Mouse (Mus musculus) left cerebral cortex, adult 11 months (tissue): ENCODE measurements around the gene Gmip.

ENCODE experiments used
- DNase-seq: peaks from one replicate; pipeline ENCODE4 v3.0.0; 2022; ENCODE audit warnings: low spot score

The Gmip gene

DNA sequence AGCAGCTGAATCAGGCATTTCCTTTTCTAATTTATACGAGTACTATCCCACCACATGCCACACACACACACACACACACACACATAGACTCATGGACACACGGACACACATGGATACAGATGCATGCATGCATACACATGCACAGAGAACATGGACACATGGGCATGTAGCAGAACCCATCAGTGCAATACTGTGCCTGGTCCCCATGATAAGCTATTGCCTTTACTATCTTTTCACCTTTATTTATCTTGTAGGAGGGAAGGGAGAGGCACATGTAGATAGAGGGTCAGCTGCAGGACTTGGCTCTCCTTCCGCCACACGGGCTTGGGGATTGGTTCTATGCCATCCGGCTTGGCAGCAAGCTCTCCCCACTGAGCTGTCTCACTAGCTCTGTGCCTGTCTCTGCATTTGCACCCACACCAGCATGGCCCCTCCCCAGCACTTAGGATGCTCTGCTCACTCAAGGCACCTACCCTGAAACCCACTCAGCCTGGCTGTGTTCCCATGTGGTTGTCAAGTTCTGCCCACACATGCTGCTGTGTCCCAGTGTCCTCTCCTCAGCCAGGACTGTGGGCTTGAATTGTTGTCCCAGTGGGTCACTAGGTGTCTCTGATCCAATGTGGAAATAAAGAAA lies 55.0 kb downstream of the Gmip start:
- no peak for DNase-seq

DNA sequence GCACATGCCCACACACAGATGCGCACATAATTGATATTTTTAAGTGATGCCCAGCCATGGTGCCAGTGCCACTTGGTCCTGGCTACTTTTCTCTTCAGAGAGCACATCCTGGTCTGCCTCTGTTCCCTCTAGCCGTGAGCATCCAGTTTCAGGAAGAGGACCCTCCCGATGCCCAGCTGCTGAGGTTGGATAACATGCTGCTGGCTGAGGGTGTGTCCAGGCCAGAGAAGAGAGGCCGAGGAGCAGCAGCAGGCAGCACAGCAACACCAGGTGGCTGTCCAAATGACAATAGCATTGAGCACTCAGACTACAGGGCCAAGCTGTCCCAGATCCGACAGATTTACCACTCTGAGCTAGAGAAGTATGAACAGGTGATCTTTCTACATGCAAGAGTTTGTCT lies 55.7 kb downstream of the Gmip start:
- no peak for DNase-seq

GRCm38 (mm10) chr8:69867696-69868326 lies 59.3 kb downstream of the Gmip start:
- no peak for DNase-seq

- no peak for DNase-seq
Measured at GRCm38 (mm10) chr8:69870003-69870765, 61.7 kb downstream of the Gmip start.

- no peak for DNase-seq
Measured at GRCm38 (mm10) chr8:69870907-69871306, 62.4 kb downstream of the Gmip start.
